Mouse (Mus musculus): ENCODE measurements at regions not wholly inside any gene's neighbourhood (a gene's known extent, or its start where the extent isn't known, plus 50 kb on each side); places are given as distances from the start of the nearest gene placed in this dataset.
A peak's percentile ranks its signal among the peaks of the same experiment; 100 is the strongest.

DNA sequence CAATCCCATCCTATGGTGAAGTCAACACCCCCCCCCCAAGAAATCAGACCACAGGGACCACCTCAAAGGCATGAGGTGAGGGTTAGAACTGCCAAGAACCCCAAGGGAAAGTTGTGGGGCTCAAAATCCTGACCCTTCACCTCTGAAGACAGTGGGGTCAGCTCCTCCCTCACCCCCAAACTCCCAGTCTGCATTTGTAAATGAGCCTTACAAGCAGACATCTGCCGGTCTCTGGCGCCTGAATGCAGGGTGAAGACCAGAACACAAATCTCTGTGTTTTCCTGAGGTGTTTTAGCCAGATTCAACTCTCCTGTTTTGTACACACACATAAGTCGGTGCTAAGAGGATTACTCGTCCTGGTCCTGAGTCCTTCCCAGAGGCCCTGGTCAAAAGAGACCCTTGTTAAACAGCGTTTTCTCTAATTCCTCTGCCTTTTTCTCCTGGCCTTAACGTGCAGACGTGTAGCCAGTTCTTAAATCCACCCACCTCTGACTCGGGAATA lies 61.9 kb downstream of the Cpn2 start:
- 3% methylated on average over 8 of the region's 8 CpGs for WGBS
- peaks cover 98% of the 10 kb centered on the region for H3K27me3 ChIP-seq (ENCODE audit: low read depth, poor library complexity, severe bottlenecking)
- H3K4me3 ChIP-seq: peak overlapping the region; percentile 29
- no peaks in the 10 kb centered on the region for H3K36me3 ChIP-seq
- peaks cover 10% of the 10 kb centered on the region for H3K9me3 ChIP-seq (replicated peaks)
- H3K4me1 ChIP-seq: peaks cover 39% of the 10 kb centered on the region
- peak; percentile 73 for DNase-seq (ENCODE audit: low spot score)
- peak overlapping the region; percentile 73 for H3K27ac ChIP-seq (replicated peaks)

DNA sequence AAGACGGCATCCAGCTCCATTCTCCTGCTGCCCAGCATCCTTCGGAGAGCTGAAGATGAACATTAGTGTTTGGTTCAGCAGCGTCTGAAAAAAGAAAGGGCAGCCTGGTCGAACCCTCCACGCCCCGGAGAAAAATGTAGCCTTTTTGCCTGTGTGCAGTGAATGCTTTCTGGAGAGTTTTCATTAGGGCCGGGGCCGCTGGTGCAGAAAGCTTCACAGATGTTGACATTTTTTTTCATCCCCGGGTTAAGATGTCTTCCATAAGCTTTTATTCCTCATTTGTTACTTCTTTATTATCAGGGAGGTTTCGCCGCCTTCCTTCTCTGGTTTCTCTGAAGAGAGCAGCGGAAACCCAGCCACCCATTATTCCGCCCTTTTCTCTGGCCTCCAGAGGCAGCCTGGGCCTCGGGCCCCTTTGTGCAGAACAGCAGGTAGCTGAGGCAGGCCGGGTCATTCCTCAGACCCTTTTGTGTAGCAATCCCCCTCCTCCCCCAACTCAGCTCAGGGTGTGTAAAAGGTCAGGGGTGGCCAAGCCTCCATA lies 61.4 kb downstream of the Cpn2 start:
- 6% methylated on average over 15 of the region's 15 CpGs for WGBS

More for the DNA sequence above, 61.4 kb downstream of the Cpn2 start:
- Histone ChIP-seq H3K27ac (replicated peaks) (peak overlapping the region; percentile 73), H3K4me3 (peak overlapping the region; percentile 29), H3K9me3 (replicated peaks) (peaks cover 10% of the 10 kb centered on the region), H3K27me3 (ENCODE audit: low read depth, poor library complexity, severe bottlenecking) (peaks cover 98% of the 10 kb centered on the region), H3K36me3 (no peaks in the 10 kb centered on the region), H3K4me1 (peaks cover 39% of the 10 kb centered on the region)
- peak; percentile 82 for DNase-seq (ENCODE audit: low spot score)

Data from midbrain, embryonic 10.5 days (tissue).